Mouse (Mus musculus): ENCODE results near the gene Tmem63a.
A peak's percentile ranks its signal among the peaks of the same experiment; 100 is the strongest.

Tmem63a gene

DNA sequence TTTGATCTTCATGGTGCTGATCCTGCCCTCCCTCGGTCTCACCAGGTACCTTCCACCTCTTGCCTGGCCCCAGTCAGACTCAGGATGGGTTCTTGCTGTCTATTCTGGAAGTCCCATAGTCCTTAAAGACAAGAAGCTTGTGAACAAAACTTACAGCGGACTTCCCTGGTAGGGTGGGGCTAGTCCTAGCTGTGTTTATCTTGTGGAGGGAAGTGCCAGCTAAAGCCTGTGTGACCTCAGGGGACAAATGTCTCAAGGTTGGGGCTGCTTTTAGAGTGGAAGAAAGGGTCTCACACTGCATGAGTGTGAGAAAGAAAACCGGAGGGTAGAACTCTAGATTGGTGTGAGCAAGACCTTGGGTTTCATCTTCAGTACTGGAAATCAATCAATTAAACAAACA, 23.6 kb downstream of the Tmem63a start:
- DNase-seq (ENCODE audit: low read depth): no peak

GRCm38 (mm10) chr1:180966542-180966941, 24.4 kb downstream of the Tmem63a start:
- DNase-seq (ENCODE audit: low read depth): no peak

DNA sequence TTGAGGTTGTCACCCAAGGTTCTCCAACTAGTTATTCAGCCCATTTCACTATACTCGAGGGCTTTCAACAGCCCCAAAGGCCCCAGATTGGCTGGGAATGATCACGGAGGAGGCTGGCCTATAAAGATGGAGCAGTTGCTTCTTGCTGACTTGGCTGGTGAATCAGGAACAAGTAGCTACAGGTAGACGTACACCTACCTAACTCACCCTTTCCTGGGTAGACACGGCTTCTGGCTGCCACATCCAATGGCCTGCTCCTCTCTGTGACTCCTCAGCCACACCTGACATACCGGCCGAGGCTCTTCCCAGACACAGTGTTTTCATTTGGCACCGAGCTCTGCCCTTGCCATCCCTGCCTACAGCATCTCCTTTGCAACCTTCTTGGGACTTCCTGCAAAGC, 25.1 kb downstream of the Tmem63a start:
- no peak for DNase-seq (ENCODE audit: low read depth)

DNA sequence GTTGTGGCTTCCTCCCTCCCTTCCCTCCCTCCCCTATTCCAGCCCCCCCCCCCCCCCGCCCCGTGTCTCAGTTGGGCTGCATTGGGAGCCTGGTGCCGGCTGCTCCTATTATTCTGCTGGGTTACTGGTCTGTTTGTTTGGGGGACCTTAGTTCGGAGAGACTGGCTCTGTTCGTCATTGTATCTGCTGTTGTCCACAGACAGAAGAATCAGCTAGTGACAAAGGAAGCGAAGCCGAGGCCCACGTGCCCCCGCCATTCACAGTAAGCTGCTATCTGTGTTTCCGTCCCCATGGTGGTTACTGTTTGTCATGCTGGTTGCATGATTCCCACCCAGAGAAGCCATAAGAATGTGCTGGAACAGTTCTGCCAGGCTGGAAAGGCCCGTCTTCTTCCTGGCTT, 30.8 kb downstream of the Tmem63a start:
- DNase-seq (ENCODE audit: low read depth): no peak

- DNase-seq (ENCODE audit: low read depth): peak; percentile 63
These were observed 32.1 kb downstream of the Tmem63a start for GRCm38 (mm10) chr1:180974126-180974746.

DNA sequence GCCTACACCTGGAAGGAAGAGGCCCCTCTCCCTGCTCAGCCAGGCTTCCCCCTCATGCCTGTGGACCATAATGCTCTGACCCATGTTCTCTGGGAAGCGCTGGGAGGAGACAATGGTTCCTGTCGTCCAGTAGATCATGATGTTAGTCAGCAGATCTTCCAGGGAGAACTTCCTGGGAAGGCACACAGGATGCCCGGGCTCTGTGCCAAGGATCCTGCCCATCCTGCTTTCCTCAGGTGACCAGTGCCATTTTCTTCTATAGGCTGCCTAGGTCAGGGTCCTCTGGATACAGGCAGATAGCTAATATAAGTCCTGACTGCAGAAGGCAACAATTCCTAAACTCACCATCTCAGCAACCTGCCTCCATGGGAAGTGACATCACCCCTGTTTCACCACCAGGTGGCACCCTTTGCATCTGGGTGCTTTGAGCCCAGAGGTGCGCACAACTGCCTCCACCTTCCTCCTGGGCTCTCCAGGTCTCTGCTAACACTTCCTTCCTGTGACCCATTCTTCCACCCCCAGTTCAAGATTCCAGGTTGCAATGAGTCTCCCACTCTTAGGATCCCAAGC, 34.1 kb downstream of the Tmem63a start:
- DNase-seq (ENCODE audit: low read depth): peak; percentile 53

- no peak for DNase-seq (ENCODE audit: low read depth)
These were observed 37.5 kb downstream of the Tmem63a start for GRCm38 (mm10) chr1:180979484-180980251.

DNA sequence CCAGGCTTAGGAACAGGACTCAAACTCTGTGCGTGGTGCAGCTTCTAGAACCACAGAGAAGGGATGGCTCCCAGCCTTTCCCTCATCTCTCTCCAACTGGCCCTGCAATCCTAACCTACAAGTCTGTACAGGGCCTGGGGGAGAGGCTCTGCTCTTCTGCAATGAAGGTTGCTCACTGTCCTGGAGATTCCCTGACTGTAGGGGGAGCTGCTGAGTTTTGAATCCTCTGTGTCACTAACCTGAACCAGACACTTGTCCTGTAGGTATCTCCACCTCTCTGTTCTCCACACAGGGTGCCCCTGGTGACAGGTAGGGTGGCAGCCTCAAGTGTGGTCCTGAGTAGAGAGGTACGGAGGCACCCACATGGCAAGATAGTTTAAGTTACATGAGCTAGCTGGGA, 38.3 kb downstream of the Tmem63a start:
- DNase-seq (ENCODE audit: low read depth): peak; percentile 17

DNA sequence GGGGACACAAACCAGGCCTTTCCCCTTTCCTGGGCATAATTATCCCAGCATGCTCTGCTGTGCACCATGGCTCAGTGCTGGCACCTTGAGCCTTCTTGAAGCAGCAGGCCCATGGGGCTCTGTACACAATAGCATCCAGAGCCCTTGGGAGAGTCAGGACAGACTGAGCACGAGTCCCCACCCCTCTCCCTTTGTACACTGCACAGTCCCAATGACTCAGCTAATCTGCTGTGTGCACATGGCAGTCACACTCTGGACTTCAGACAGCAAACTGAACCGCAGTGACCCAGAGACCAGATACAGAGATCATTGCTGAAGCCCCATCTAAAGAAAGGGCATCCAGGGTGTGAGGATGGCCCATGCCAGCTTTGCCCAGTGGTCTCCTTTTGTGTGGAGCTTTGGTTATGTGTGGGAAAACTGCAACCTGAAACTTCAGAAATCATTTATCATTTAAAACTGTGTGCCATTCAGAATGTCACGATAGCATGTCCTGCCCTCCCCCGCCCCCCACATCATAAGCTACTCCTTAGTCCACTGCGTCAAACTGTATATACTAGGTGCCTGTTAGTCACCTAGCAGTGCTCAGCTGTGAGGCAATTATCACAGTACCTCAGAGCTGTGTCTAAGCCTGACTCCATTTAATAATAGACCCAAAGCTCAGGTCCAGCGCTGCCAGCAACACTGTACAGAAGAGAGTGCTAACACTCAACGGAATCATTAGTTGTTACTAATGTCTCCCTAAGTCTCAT, 39.3 kb downstream of the Tmem63a start:
- peak; percentile 26 for DNase-seq (ENCODE audit: low read depth)

DNA sequence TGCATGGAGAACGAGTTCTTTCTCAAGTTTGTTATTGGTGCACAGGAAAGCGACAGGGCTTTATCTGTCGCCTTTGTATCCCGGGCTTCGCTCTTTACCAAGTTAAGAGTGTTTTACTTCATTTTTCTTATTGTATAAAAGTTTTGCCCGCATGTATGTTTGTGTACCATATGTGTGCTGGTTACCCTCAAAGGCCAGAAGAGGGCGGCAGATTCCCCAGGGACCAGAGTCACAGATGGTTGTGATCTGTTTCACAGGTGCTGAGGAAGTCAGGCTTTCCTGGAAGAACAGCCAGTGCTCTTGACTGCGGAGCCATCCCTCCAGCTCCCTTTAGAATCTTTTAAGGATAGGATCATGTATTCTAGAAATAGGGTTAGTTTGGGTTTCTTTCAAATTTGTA, 44.6 kb downstream of the Tmem63a start:
- DNase-seq (ENCODE audit: low read depth): no peak

DNA sequence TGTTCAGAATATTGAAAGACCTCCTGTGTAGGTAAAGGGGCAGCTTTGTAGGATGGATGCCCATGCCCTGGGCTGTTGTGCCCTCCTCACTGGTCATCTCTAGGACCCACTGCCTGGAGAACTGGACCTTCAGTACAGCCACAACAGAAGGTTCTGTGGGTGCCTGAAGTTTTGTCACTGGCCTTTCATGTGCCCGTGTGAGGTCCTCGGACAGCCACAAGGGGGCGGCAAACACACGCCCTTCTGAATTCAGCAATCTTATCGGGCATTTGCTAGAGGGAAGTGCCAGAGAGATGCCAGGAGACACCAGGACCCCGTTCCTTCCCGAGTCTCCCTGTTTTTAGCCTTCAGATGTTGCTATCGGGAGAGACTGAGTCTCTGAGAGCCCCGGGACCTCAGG, 45.6 kb downstream of the Tmem63a start:
- peak; percentile 72 for DNase-seq (ENCODE audit: low read depth)

- no peak for DNase-seq (ENCODE audit: low read depth)
These were observed 48.5 kb downstream of the Tmem63a start for GRCm38 (mm10) chr1:180990671-180991070.

GRCm38 (mm10) chr1:180992142-180992541, 50.0 kb downstream of the Tmem63a start:
- peak; percentile 74 for DNase-seq (ENCODE audit: low read depth)

- no peak for DNase-seq (ENCODE audit: low read depth)
These were observed 58.5 kb downstream of the Tmem63a start for GRCm38 (mm10) chr1:181000501-181001092.

DNA sequence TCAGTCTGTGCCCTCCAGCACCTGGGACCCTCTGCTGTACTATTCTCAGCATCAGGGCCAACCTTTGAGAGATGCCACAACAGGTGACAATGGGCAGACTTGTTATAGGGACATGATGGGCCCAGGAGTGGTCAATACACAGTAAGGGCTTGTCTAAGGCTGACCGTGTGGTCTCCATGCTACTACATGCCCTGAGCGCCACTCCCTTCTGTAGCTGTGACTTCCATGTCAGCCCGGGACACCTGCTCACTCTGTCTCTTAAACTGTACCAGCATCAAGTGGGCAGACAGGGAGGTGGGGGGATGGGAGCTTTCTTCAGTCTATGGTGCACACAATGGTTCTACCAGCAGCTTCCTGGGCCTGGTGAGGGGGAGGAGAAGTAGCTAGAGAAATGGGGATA, 59.1 kb downstream of the Tmem63a start:
- DNase-seq (ENCODE audit: low read depth): no peak

DNA sequence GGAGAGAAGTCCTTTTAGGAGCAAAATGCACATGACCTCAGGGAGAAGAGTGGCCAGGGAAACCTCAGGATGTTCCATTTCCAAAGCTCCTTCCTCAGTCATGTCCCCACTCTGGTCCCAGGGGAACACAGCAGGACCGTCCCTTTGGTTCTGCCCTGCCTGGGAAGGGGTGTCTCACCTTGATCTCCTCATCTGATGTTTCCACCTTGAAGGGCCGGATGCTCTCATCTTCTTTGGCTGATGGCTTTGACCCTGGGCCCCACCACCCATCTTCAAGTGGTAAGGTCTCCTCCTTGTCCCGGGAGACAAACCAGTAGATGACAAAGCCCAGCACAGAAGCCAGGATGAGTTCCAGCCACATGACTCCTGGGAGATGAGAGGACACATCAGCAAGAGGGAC, 59.5 kb downstream of the Tmem63a start:
- DNase-seq (ENCODE audit: low read depth): no peak

- no peak for DNase-seq (ENCODE audit: low read depth)
These were observed 61.6 kb downstream of the Tmem63a start for GRCm38 (mm10) chr1:181003790-181004189.

- DNase-seq (ENCODE audit: low read depth): no peak
These were observed 63.2 kb downstream of the Tmem63a start for GRCm38 (mm10) chr1:181005331-181005730.

DNA sequence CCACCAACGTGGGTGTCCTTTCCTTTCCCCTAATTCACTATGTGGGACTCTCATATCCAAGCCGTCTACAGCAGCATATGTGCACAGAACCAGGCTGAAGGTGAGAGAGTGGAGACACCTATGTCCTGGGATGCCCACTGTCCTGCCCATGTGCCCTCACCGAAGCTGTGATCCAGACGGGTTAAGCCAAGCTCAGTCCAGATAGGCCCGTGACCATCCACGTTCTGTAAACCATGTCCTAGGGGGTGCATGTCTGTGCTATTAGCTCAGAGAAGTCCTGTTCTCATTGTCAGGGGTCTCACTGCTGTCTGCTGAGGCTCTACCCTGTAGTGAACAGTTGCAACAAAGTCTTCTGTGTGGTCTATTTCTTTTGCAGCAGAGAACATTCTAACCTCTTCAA, 65.7 kb downstream of the Tmem63a start:
- DNase-seq (ENCODE audit: low read depth): no peak

GRCm38 (mm10) chr1:181008266-181008665, 66.1 kb downstream of the Tmem63a start:
- no peak for DNase-seq (ENCODE audit: low read depth)

DNA sequence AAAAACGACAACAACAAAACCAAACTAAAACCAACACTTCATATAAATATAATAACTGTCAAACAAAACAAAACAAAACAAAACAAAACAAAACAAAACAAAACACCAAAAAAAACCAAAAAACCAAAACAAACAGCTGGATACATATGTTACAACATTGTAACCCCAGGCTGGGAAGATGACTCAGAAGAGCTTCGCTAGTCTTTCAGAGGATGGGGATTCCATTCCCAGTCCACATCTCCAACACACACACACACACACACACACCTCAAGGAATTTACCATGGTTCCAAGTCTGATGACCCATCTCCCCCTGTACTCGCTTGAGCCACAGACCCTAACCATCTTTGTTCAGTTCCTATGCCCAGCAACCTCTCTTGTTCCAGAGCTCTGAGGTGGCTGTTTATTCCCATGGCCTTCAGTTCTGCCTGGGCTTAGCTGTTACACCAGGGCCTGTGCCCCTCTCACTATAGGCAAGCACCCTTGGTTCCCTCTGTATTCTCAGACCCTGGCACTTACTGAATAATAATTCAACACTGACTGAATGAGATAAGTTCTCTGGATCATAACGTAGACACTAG, 67.0 kb downstream of the Tmem63a start:
- no peak for DNase-seq (ENCODE audit: low read depth)

DNA sequence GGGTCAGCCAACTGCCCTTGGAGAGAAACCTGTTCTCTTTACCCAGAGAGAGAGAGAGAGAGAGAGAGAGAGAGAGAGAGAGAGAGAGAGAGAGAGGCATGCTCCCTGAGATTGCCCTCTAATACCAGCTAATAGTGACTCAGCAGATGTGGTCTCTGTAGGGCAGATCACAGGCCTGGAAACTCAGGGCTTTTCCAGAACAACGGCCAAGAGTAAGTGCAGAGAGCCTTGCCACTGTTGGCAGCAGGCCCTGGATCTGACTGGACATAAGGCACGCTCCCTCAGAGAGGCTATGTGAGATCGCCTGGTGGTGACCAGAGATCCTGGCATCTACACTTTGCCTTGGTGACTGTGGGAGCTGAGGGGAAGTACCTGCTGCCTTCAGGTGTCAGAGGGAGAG, 67.6 kb downstream of the Tmem63a start:
- DNase-seq (ENCODE audit: low read depth): peak; percentile 28
